Comparison of ENCODE assay signal across 21 mouse cellular contexts in the genomic region with DNA sequence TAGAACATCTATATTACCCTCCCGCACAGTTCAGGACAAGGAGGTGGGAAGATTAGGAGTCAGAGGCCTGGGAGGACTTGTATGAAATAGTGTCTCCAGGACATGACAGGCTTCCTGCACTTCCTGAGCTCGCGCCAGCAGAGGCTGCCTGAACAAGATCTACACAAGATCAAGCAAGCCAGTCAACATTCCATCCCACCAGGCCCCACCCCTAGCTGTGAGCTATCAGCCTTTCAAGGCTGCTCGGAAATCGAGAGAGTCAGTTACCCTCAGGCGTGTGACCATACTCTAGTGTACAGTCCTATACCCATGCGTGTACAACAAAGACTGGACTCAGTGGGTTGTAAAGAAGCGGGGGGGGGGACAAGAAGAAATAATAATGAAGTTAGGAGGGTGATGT. TPM values are rescaled to one million over a fixed set of nuclear protein-coding genes. Genes with fewer than 3 reads are reported as not detected.
DNase-seq lines count a peak whose midpoint lies in the region; ATAC-seq and TF ChIP-seq lines count a peak whose summit lies in the region.
"Had no signal": no experiment of that assay in that cellular context is flagged by ENCODE, and none has a peak within 500 bp of the region (broad histone marks: within the 10 kb centered on the region; RNA-seq: fewer than 3 reads in every experiment).

No protein-coding gene starts in this region.

- H3K27me3 ChIP-seq in intestine, embryonic 14.5 days (replicated peaks; ENCODE audit: control insufficient read depth, insufficient read depth, low read length): no peaks in the 10 kb centered on the region
- H3K27me3 ChIP-seq in intestine, postnatal 0 days (replicated peaks; ENCODE audit: control insufficient read depth, insufficient read depth, low read length): no peaks in the 10 kb centered on the region
- H3K27me3 ChIP-seq in embryonic facial prominence, embryonic 10.5 days (replicated peaks; ENCODE audit: low read depth, poor library complexity, severe bottlenecking): no peaks in the 10 kb centered on the region
- H3K27me3 ChIP-seq: embryonic facial prominence, embryonic 12.5 days; forebrain, embryonic 13.5 days; forebrain, embryonic 15.5 days; Patski had no signal

- no peak overlapping the region for H3K9ac ChIP-seq in intestine, embryonic 14.5 days (ENCODE audit: low read length)
- H3K9ac ChIP-seq in intestine, postnatal 0 days (ENCODE audit: low read depth, low read length): no peak overlapping the region
- H3K9ac ChIP-seq: embryonic facial prominence, embryonic 12.5 days; forebrain, embryonic 13.5 days; forebrain, embryonic 15.5 days; forebrain, postnatal 0 days had no signal

- H3K4me1 ChIP-seq in intestine, embryonic 14.5 days (replicated peaks; ENCODE audit: control insufficient read depth, insufficient read depth, low read length): no peaks in the 10 kb centered on the region
- H3K4me1 ChIP-seq in intestine, postnatal 0 days (replicated peaks; ENCODE audit: control insufficient read depth, insufficient read depth, low read length): no peaks in the 10 kb centered on the region
- no peaks in the 10 kb centered on the region for H3K4me1 ChIP-seq in embryonic facial prominence, embryonic 10.5 days
- H3K4me1 ChIP-seq: embryonic facial prominence, embryonic 12.5 days; forebrain, embryonic 13.5 days; forebrain, embryonic 15.5 days had no signal

- no peaks in the 10 kb centered on the region for H3K9me3 ChIP-seq in intestine, embryonic 14.5 days (ENCODE audit: control insufficient read depth, low read length)
- H3K9me3 ChIP-seq in intestine, postnatal 0 days (ENCODE audit: control insufficient read depth): no peaks in the 10 kb centered on the region
- H3K9me3 ChIP-seq in embryonic facial prominence, embryonic 10.5 days: no peaks in the 10 kb centered on the region
- H3K9me3 ChIP-seq: embryonic facial prominence, embryonic 12.5 days; forebrain, embryonic 13.5 days; forebrain, embryonic 15.5 days; G1E had no signal

- TF ChIP-seq CTCF in intestine, postnatal 0 days (IDR thresholded peaks at IDR 0.05; ENCODE audit: low read depth): no peak

- DNase-seq in intestine, embryonic 14.5 days (ENCODE audit: low spot score): peak; percentile 18
- DNase-seq in ES-CJ7 (ENCODE audit: low read depth, low spot score) (peak; percentile 48), R1 (ENCODE audit: low read depth, low spot score) (peak; percentile 55)
- no peak for DNase-seq in embryonic facial prominence, embryonic 10.5 days (ENCODE audit: low spot score)
- no peak for DNase-seq in embryo, embryonic 9.5 days (ENCODE audit: extremely low spot score)
- DNase-seq: adrenal gland, adult 8-10 months; adrenal gland, postnatal 14 days; adrenal gland, postnatal 36 days; cerebellum, adult 11-12 months; cerebellum, adult 2 months; cerebellum, adult 9-10 months; cerebellum, postnatal 10 days; cerebellum, postnatal 25 days; forebrain, postnatal 0 days had no signal

- H3K36me3 ChIP-seq in intestine, embryonic 14.5 days (ENCODE audit: control insufficient read depth, insufficient read depth, low read length): no peaks in the 10 kb centered on the region
- no peaks in the 10 kb centered on the region for H3K36me3 ChIP-seq in intestine, postnatal 0 days (ENCODE audit: control insufficient read depth, insufficient read depth)
- H3K36me3 ChIP-seq in embryonic facial prominence, embryonic 10.5 days (replicated peaks): no peaks in the 10 kb centered on the region
- H3K36me3 ChIP-seq: embryonic facial prominence, embryonic 12.5 days; forebrain, embryonic 15.5 days; G1E had no signal

- H3K4me3 ChIP-seq in intestine, embryonic 14.5 days (ENCODE audit: low read depth, low read length): no peak overlapping the region
- H3K4me3 ChIP-seq in intestine, postnatal 0 days (ENCODE audit: low read depth, low read length): no peak overlapping the region
- no peak overlapping the region for H3K4me3 ChIP-seq in embryonic facial prominence, embryonic 10.5 days
- H3K4me3 ChIP-seq: embryonic facial prominence, embryonic 12.5 days; forebrain, embryonic 13.5 days; forebrain, embryonic 15.5 days had no signal

- H3K27ac ChIP-seq in intestine, embryonic 14.5 days (ENCODE audit: low read depth): no peak overlapping the region
- H3K27ac ChIP-seq in intestine, postnatal 0 days (ENCODE audit: low read depth, low read length): no peak overlapping the region
- H3K27ac ChIP-seq in embryonic facial prominence, embryonic 10.5 days (replicated peaks): no peak overlapping the region
- H3K27ac ChIP-seq: embryonic facial prominence, embryonic 12.5 days; forebrain, embryonic 13.5 days; forebrain, embryonic 15.5 days had no signal

- WGBS in intestine, embryonic 14.5 days: 85% methylated on average over 8 of the region's 8 CpGs
- 92% methylated on average over 8 of the region's 8 CpGs for WGBS in intestine, postnatal 0 days
- WGBS in embryonic facial prominence, embryonic 10.5 days: 89% methylated on average over 8 of the region's 8 CpGs

- no peak for ATAC-seq in intestine, embryonic 14.5 days (replicated peaks; ENCODE audit: low FRiP score, low TSS enrichment, low read depth)
- ATAC-seq in intestine, postnatal 0 days: no peak
- ATAC-seq: activated CD4-positive, CD25-positive, alpha-beta regulatory T cell, adult 4 months; forebrain, embryonic 13.5 days; forebrain, embryonic 15.5 days; forebrain, postnatal 0 days; Patski had no signal

- no peak overlapping the region for H3K4me2 ChIP-seq in intestine, embryonic 14.5 days (ENCODE audit: low read length)
- no peak overlapping the region for H3K4me2 ChIP-seq in intestine, postnatal 0 days (replicated peaks; ENCODE audit: low read depth)
- H3K4me2 ChIP-seq: embryonic facial prominence, embryonic 12.5 days; forebrain, embryonic 13.5 days; forebrain, embryonic 15.5 days had no signal

RNA-seq across cellular contexts. Expression of a gene that starts 17.2 kb away (rescaled TPM):
- polyA plus RNA-seq in intestine, embryonic 14.5 days (2014; fragmentation: Nextera tagmentation; extraction: Ambion mirVana): 6.1 and 7.1 TPM in 2 replicates
- 2.4 and 2.6 TPM in 2 replicates for polyA plus RNA-seq in intestine, postnatal 0 days (2015; fragmentation: Nextera tagmentation; extraction: Ambion mirVana)
- polyA plus RNA-seq in embryonic facial prominence, embryonic 10.5 days (2016; fragmentation: Nextera tagmentation; extraction: Ambion mirVana): 8.3 and 9.6 TPM in 2 replicates

RNA-seq across cellular contexts. Expression of a gene that starts 23.7 kb away (rescaled TPM):
- polyA plus RNA-seq in intestine, embryonic 14.5 days (2014; fragmentation: Nextera tagmentation; extraction: Ambion mirVana): 34.5 and 37.6 TPM in 2 replicates
- 27.1 and 28.2 TPM in 2 replicates for polyA plus RNA-seq in intestine, postnatal 0 days (2015; fragmentation: Nextera tagmentation; extraction: Ambion mirVana)
- polyA plus RNA-seq in embryonic facial prominence, embryonic 10.5 days (2016; fragmentation: Nextera tagmentation; extraction: Ambion mirVana): 48.4 and 52.9 TPM in 2 replicates

RNA-seq across cellular contexts. Expression of a gene that starts 49.4 kb away (rescaled TPM):
- polyA plus RNA-seq in intestine, embryonic 14.5 days (2014; fragmentation: Nextera tagmentation; extraction: Ambion mirVana): 26.3 and 27.7 TPM in 2 replicates
- 6.4 and 6.6 TPM in 2 replicates for polyA plus RNA-seq in intestine, postnatal 0 days (2015; fragmentation: Nextera tagmentation; extraction: Ambion mirVana)
- 37.0 and 38.2 TPM in 2 replicates for polyA plus RNA-seq in embryonic facial prominence, embryonic 10.5 days (2016; fragmentation: Nextera tagmentation; extraction: Ambion mirVana)

Comparison
In these comparisons a context has a peak if more than half of its experiments do, and no peak if none do; other contexts are left out.
1. DNase-seq: peak in intestine, embryonic 14.5 days (single experiment), ES-CJ7 (single experiment) and R1 (single experiment); none in embryonic facial prominence, embryonic 10.5 days (single experiment) and embryo, embryonic 9.5 days (single experiment).